ENCODE assay signal across 14 mouse cellular contexts in the genomic region with DNA sequence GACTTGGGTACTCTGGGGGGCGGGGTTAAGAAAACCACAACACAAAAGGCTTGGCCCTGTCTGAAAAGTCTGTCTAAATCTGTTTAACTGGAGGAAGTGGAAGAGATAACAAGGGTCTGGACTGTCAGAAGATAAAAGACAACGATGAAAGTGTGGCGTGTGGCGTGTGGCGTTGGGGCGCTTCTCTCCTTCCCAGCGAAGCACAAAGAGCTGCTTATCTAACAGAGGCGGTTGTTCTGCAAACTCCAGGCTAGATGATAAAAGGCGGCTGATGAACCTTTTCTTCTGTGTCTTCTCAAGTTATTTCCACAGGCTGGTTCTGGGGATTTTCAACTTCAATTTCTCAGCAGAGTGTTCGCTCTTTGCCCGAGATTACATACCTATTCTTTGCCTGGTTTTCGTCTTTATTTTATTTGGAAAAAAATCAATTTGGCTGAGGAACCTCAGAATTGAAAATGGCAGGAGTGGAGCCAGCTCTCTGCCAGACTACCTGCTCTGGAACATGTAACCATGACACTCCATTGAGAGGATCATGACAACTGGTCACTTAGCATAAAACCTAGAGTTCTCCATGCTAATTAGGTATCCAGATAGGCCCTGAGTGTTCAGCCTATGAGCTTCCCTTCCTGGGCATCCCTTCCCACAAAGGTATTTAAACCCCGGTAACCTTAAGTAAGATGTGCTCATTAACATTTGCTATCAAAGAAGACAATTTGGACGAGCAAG.
DNase-seq lines count a peak whose midpoint lies in the region; ATAC-seq lines count a peak whose summit lies in the region.
"Had no signal": no experiment of that assay in that cellular context is flagged by ENCODE, and none has a peak within 500 bp of the region (broad histone marks: within the 10 kb centered on the region; RNA-seq: fewer than 3 reads in every experiment).

No protein-coding gene starts in this region.

- H3K4me2 ChIP-seq in heart, embryonic 15.5 days: peak overlapping the region; percentile 14; the same call in 1 of the 2 replicates
- no peak overlapping the region for H3K4me2 ChIP-seq in liver, embryonic 16.5 days (ENCODE audit: low read depth, low read length)
- H3K4me2 ChIP-seq in forebrain, embryonic 12.5 days: no peak overlapping the region
- H3K4me2 ChIP-seq: limb, embryonic 15.5 days had no signal

- no peaks in the 10 kb centered on the region for H3K27me3 ChIP-seq in heart, embryonic 15.5 days
- H3K27me3 ChIP-seq in liver, embryonic 16.5 days (ENCODE audit: control insufficient read depth, insufficient read depth, low read depth, low read length): no peaks in the 10 kb centered on the region
- H3K27me3 ChIP-seq in forebrain, embryonic 12.5 days: no peaks in the 10 kb centered on the region
- H3K27me3 ChIP-seq: limb, embryonic 15.5 days had no signal

- no peak overlapping the region for H3K27ac ChIP-seq in heart, embryonic 15.5 days
- H3K27ac ChIP-seq in liver, embryonic 16.5 days (ENCODE audit: low read length): no peak overlapping the region
- H3K27ac ChIP-seq in forebrain, embryonic 12.5 days: no peak overlapping the region
- H3K27ac ChIP-seq: hindbrain, postnatal 0 days; limb, embryonic 15.5 days had no signal

- DNase-seq in heart, postnatal 14 days: no peak
- peak; percentile 63 for DNase-seq in c-Kit-positive CD71-positive TER-119-negative erythroid progenitor cells, embryonic 14.5 days (ENCODE audit: low read depth)
- DNase-seq in naive thymus-derived CD4-positive, alpha-beta T cell, adult 2 months (ENCODE audit: low read depth): peak; percentile 13
- no peak for DNase-seq in embryo, embryonic 10 days (ENCODE audit: low spot score)
- DNase-seq: cerebellum, postnatal 10 days; kidney, postnatal 10 days; right cerebral cortex, postnatal 25 days had no signal

- peaks cover 10% of the 10 kb centered on the region for H3K4me1 ChIP-seq in heart, embryonic 15.5 days (replicated peaks)
- H3K4me1 ChIP-seq in liver, embryonic 16.5 days (ENCODE audit: control insufficient read depth, low read depth, low read length): no peaks in the 10 kb centered on the region; the same call in 1 of the 2 replicates
- H3K4me1 ChIP-seq in forebrain, embryonic 12.5 days: 0 out of 2 replicates have a peak, but pooled peaks cover 2% of the 10 kb centered on the region

- H3K4me3 ChIP-seq in heart, embryonic 15.5 days: no peak overlapping the region
- H3K4me3 ChIP-seq in liver, embryonic 16.5 days (ENCODE audit: low read depth, low read length): no peak overlapping the region
- H3K4me3 ChIP-seq in forebrain, embryonic 12.5 days (replicated peaks): no peak overlapping the region
- H3K4me3 ChIP-seq: limb, embryonic 15.5 days had no signal

- ATAC-seq in heart, embryonic 15.5 days (replicated peaks; ENCODE audit: insufficient number of reproducible peaks, insufficient read depth, low FRiP score, low read depth): peak; percentile 16; the same call in 1 of the 2 replicates
- ATAC-seq in liver, embryonic 16.5 days (ENCODE audit: low read depth): peak; percentile 81
- no peak for ATAC-seq in forebrain, embryonic 12.5 days (ENCODE audit: low FRiP score)
- ATAC-seq: forebrain, embryonic 16.5 days; hindbrain, postnatal 0 days; midbrain, embryonic 16.5 days had no signal

- no peak overlapping the region for H3K9ac ChIP-seq in heart, embryonic 15.5 days
- H3K9ac ChIP-seq in liver, embryonic 16.5 days (ENCODE audit: low read depth, low read length): no peak overlapping the region
- H3K9ac ChIP-seq in forebrain, embryonic 12.5 days: no peak overlapping the region
- H3K9ac ChIP-seq: limb, embryonic 15.5 days had no signal

- 20% methylated on average over 14 of the region's 14 CpGs for WGBS in heart, embryonic 15.5 days
- WGBS in liver, embryonic 16.5 days (ENCODE audit: insufficient replicate concordance): 15% methylated on average over 14 of the region's 14 CpGs
- WGBS in forebrain, embryonic 12.5 days: 83% methylated on average over 14 of the region's 14 CpGs

- 0 out of 2 replicates have a peak, but pooled peaks cover 3% of the 10 kb centered on the region for H3K9me3 ChIP-seq in heart, embryonic 15.5 days (replicated peaks)
- no peaks in the 10 kb centered on the region for H3K9me3 ChIP-seq in liver, embryonic 16.5 days (replicated peaks; ENCODE audit: control insufficient read depth, low read length)
- H3K9me3 ChIP-seq in forebrain, embryonic 12.5 days: 0 out of 2 replicates have a peak, but pooled peaks cover 3% of the 10 kb centered on the region
- H3K9me3 ChIP-seq: limb, embryonic 15.5 days had no signal

- intact Hi-C loops in heart, postnatal 14 days (cut with DNase I): loop anchor here (5.0 kb wide), 1 partner anchor 66 kb away; no protein-coding TSS in a partner anchor

- no peaks in the 10 kb centered on the region for H3K36me3 ChIP-seq in heart, embryonic 15.5 days
- no peaks in the 10 kb centered on the region for H3K36me3 ChIP-seq in liver, embryonic 16.5 days (ENCODE audit: control insufficient read depth, insufficient read depth)
- no peaks in the 10 kb centered on the region for H3K36me3 ChIP-seq in forebrain, embryonic 12.5 days (replicated peaks)
- H3K36me3 ChIP-seq: limb, embryonic 15.5 days had no signal

Comparison
In these comparisons a context has a peak if more than half of its experiments do, and no peak if none do; other contexts are left out.
1. DNase-seq: peak in c-Kit-positive CD71-positive TER-119-negative erythroid progenitor cells, embryonic 14.5 days (single experiment) and naive thymus-derived CD4-positive, alpha-beta T cell, adult 2 months (single experiment); none in heart, postnatal 14 days (0 of 2) and embryo, embryonic 10 days (single experiment).